ENCODE assay signal across 11 mouse cellular contexts in genomic region chr7:114149135-114149534, GRCm38 (mm10). TPM values are rescaled to one million over a fixed set of nuclear protein-coding genes. Genes with fewer than 3 reads are reported as not detected.
DNase-seq lines count a peak whose midpoint lies in the region; ATAC-seq and TF ChIP-seq lines count a peak whose summit lies in the region.
"Had no signal": no experiment of that assay in that cellular context is flagged by ENCODE, and none has a peak within 500 bp of the region (broad histone marks: within the 10 kb centered on the region; RNA-seq: fewer than 3 reads in every experiment).

No protein-coding gene starts in this region.

- no peak overlapping the region for H3K27ac ChIP-seq in liver, adult 2 months (replicated peaks; ENCODE audit: insufficient read depth, low read depth, low read length)
- no peak overlapping the region for H3K27ac ChIP-seq in liver, embryonic 11.5 days (ENCODE audit: low read depth, low read length)
- H3K27ac ChIP-seq in kidney, embryonic 15.5 days: no peak overlapping the region
- H3K27ac ChIP-seq in heart, embryonic 10.5 days: no peak overlapping the region
- H3K27ac ChIP-seq: embryonic facial prominence, embryonic 10.5 days; hindbrain, postnatal 0 days; limb, embryonic 13.5 days had no signal

- H3K4me1 ChIP-seq in liver, adult 2 months (ENCODE audit: control insufficient read depth, insufficient read depth, low read length): no peaks in the 10 kb centered on the region
- H3K4me1 ChIP-seq in liver, embryonic 11.5 days (replicated peaks; ENCODE audit: control insufficient read depth, insufficient read depth, low read length): no peaks in the 10 kb centered on the region
- no peaks in the 10 kb centered on the region for H3K4me1 ChIP-seq in kidney, embryonic 15.5 days
- H3K4me1 ChIP-seq in heart, embryonic 10.5 days: no peaks in the 10 kb centered on the region
- H3K4me1 ChIP-seq: embryonic facial prominence, embryonic 10.5 days; limb, embryonic 13.5 days had no signal

- H3K79me2 ChIP-seq in liver, adult 2 months (ENCODE audit: control insufficient read depth, insufficient read depth, low read length): no peaks in the 10 kb centered on the region

- H3K9ac ChIP-seq in liver, adult 2 months (ENCODE audit: low read depth, low read length): no peak overlapping the region
- H3K9ac ChIP-seq in liver, embryonic 11.5 days (ENCODE audit: low read depth, low read length): no peak overlapping the region
- H3K9ac ChIP-seq in kidney, embryonic 15.5 days: no peak overlapping the region
- H3K9ac ChIP-seq: limb, embryonic 13.5 days had no signal

- peak; percentile 65 for DNase-seq in liver, adult 2 months (ENCODE audit: extremely low read depth, low read depth, low spot score)
- DNase-seq in liver, embryonic 11.5 days (ENCODE audit: low spot score): no peak
- peak; percentile 24 for DNase-seq in adrenal gland, postnatal 10 days
- peak; percentile 67 for DNase-seq in lung, postnatal 25 days (ENCODE audit: low spot score)
- no peak for DNase-seq in heart, embryonic 10.5 days (ENCODE audit: low spot score)
- DNase-seq: cerebellum, postnatal 14 days had no signal

- H3K27me3 ChIP-seq in liver, adult 2 months (ENCODE audit: control insufficient read depth, insufficient read depth, low read length): no peaks in the 10 kb centered on the region
- no peaks in the 10 kb centered on the region for H3K27me3 ChIP-seq in liver, embryonic 11.5 days (replicated peaks; ENCODE audit: control insufficient read depth, insufficient read depth, low read length)
- no peaks in the 10 kb centered on the region for H3K27me3 ChIP-seq in kidney, embryonic 15.5 days
- H3K27me3 ChIP-seq in heart, embryonic 10.5 days (ENCODE audit: insufficient read depth, poor library complexity, severe bottlenecking): no peaks in the 10 kb centered on the region
- H3K27me3 ChIP-seq: limb, embryonic 13.5 days had no signal

- no peak for ATAC-seq in liver, embryonic 11.5 days (replicated peaks; ENCODE audit: low FRiP score)
- peak; percentile 49; the same call in 1 of the 2 replicates for ATAC-seq in kidney, embryonic 15.5 days (replicated peaks; ENCODE audit: low FRiP score)
- no peak for ATAC-seq in inflammation-experienced regulatory T-cells, adult 6 months
- ATAC-seq: hindbrain, postnatal 0 days had no signal

- no peak overlapping the region for H3K4me2 ChIP-seq in liver, embryonic 11.5 days
- no peak overlapping the region for H3K4me2 ChIP-seq in kidney, embryonic 15.5 days
- H3K4me2 ChIP-seq: limb, embryonic 13.5 days had no signal

- no peak for TF ChIP-seq POLR2A in liver, adult 2 months (IDR thresholded peaks at IDR 0.05; ENCODE audit: extremely low read depth, insufficient read depth, low read length)

- H3K36me3 ChIP-seq in liver, adult 2 months (ENCODE audit: control insufficient read depth, insufficient read depth, low read length): no peaks in the 10 kb centered on the region
- H3K36me3 ChIP-seq in liver, embryonic 11.5 days (ENCODE audit: control insufficient read depth, insufficient read depth, low read length): no peaks in the 10 kb centered on the region
- H3K36me3 ChIP-seq in kidney, embryonic 15.5 days: no peaks in the 10 kb centered on the region
- H3K36me3 ChIP-seq in heart, embryonic 10.5 days: no peaks in the 10 kb centered on the region
- H3K36me3 ChIP-seq: embryonic facial prominence, embryonic 10.5 days; limb, embryonic 13.5 days had no signal

- no peaks in the 10 kb centered on the region for H3K9me3 ChIP-seq in liver, embryonic 11.5 days (ENCODE audit: control insufficient read depth, low read length)
- no peaks in the 10 kb centered on the region for H3K9me3 ChIP-seq in kidney, embryonic 15.5 days (replicated peaks)
- no peaks in the 10 kb centered on the region for H3K9me3 ChIP-seq in heart, embryonic 10.5 days
- H3K9me3 ChIP-seq: embryonic facial prominence, embryonic 10.5 days; limb, embryonic 13.5 days had no signal

- TF ChIP-seq CTCF in liver, adult 2 months (IDR thresholded peaks at IDR 0.05; ENCODE audit: low read depth, low read length): no peak

- WGBS in liver, adult 2 months: 68% methylated on average over 4 of the region's 4 CpGs
- WGBS in liver, embryonic 11.5 days: 65% methylated on average over 4 of the region's 4 CpGs
- 18% methylated on average over 4 of the region's 4 CpGs for WGBS in kidney, embryonic 15.5 days
- 76% methylated on average over 4 of the region's 4 CpGs for WGBS in heart, embryonic 10.5 days

- H3K4me3 ChIP-seq in liver, adult 2 months (ENCODE audit: insufficient read depth, low read depth, low read length): no peak overlapping the region
- H3K4me3 ChIP-seq in liver, embryonic 11.5 days (ENCODE audit: low read depth, low read length): no peak overlapping the region
- H3K4me3 ChIP-seq in kidney, embryonic 15.5 days (replicated peaks): no peak overlapping the region
- H3K4me3 ChIP-seq in heart, embryonic 10.5 days: no peak overlapping the region
- H3K4me3 ChIP-seq: embryonic facial prominence, embryonic 10.5 days; limb, embryonic 13.5 days had no signal

RNA-seq across cellular contexts. Expression of gene Rras2, which starts 31.6 kb away (rescaled TPM):
- 18.3 and 18.9 TPM in 2 replicates for total RNA-seq in liver, adult 2 months (2014; rRNA removed)
- 6.0 TPM in 2 replicates for polyA plus RNA-seq in liver, adult 2 months (2012; rRNA removed)
- 20.1 and 20.4 TPM in 2 replicates for polyA plus RNA-seq in liver, embryonic 11.5 days (2014; fragmentation: Nextera tagmentation; extraction: Ambion mirVana)
- total RNA-seq in adrenal gland, postnatal 10 days (2021): 10 to 100 TPM; 36.5 to 39.1 TPM
- 36.0 and 39.9 TPM in 2 replicates for polyA plus RNA-seq in kidney, embryonic 15.5 days (2015; fragmentation: Nextera tagmentation; extraction: Ambion mirVana)
- 1 to 10 TPM; 3.3 to 5.3 (median 4.5) TPM for polyA plus RNA-seq in inflammation-experienced regulatory T-cells, adult 6 months (2017; shearing (Covaris generic))
- 51.8 and 57.5 TPM in 2 replicates for polyA plus RNA-seq in heart, embryonic 10.5 days (2016; fragmentation: Nextera tagmentation; extraction: Ambion mirVana)

Comparison
In these comparisons a context has a peak if more than half of its experiments do, and no peak if none do; other contexts are left out.
1. DNase-seq: peak in liver, adult 2 months (single experiment), adrenal gland, postnatal 10 days (single experiment) and lung, postnatal 25 days (single experiment); none in liver, embryonic 11.5 days (single experiment) and heart, embryonic 10.5 days (single experiment).